Mouse (Mus musculus): ENCODE data around the gene Xxylt1.

Xxylt1 gene

GRCm38 (mm10) chr16:30923899-30924298 is 157.3 kb downstream of the Xxylt1 start:
- no peak for DNase-seq (ENCODE audit: extremely low spot score, low read depth, low spot score)

GRCm38 (mm10) chr16:30922548-30922947 is 158.7 kb downstream of the Xxylt1 start:
- DNase-seq (ENCODE audit: extremely low spot score, low read depth, low spot score), result no peak

GRCm38 (mm10) chr16:30918866-30919265 is 162.4 kb downstream of the Xxylt1 start:
- no peak for DNase-seq (ENCODE audit: extremely low spot score, low read depth, low spot score)

- DNase-seq (ENCODE audit: extremely low spot score, low read depth, low spot score), result no peak
These were observed 164.3 kb downstream of the Xxylt1 start for GRCm38 (mm10) chr16:30916931-30917330.

GRCm38 (mm10) chr16:30915611-30916220 is 165.5 kb downstream of the Xxylt1 start:
- DNase-seq (ENCODE audit: extremely low spot score, low read depth, low spot score), result no peak

Measured in hindlimb bud, embryonic 11.5 days (tissue).